Mouse (Mus musculus) bone marrow, adult 2 months (tissue): ENCODE data around the gene Calhm6.

Source experiments
- CTCF ChIP-seq: fragments of 200-500 bp; IDR thresholded peaks from 2 replicates; pipeline ENCODE4 v1.5.1; 2011; ENCODE audit warnings: low read length, control low read depth; ENCODE audit not compliant: control insufficient read depth, insufficient read depth
- POLR2A ChIP-seq: fragments of 200-500 bp; IDR thresholded peaks from 2 replicates; pipeline ENCODE4 v1.6.1; 2011; ENCODE audit warnings: low read depth, mild to moderate bottlenecking, control low read depth, low read length, borderline replicate concordance; ENCODE audit not compliant: control insufficient read depth

DNA sequence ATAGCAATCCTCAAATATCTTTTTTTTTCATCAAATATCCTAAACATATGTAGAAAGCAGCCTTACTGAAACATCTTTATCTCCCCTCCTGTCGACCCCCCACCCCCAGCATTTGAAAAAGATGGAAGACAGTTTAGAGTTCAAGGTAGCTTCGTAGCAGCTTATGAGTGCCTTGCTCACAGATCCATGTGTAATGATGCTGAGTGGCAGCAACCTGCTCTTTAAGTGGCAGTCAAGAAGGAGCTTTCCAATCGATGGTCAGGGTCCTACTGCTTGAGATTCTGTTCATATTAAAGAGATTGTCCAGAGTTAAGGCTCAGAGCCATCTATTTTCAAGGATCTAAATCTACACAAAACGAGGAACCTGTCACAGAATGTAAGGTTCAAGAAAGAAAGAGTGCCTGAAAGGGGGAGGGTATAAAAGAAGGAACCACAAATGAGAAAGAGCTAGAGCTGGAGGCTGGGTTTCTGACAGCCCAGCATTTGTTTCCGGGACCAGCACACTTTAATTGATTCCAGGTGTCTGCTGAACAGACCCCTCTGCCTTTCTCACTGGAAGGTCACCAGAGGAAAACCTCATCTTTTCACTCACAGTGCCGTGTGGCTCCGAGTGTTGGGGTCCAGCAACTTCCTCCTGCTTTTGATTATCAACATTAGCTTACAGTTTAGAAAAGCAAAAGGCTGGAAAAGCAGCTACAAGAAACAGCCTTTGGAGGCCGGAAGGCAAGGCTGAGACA lies 48.3 kb upstream of the Calhm6 start:
- TF ChIP-seq CTCF, result no peak
- TF ChIP-seq POLR2A, result no peak
